Mouse (Mus musculus) CH12.LX (cell line): ENCODE results near the gene BC017158. TPM values are rescaled to one million over a fixed set of nuclear protein-coding genes. Genes with fewer than 3 reads are reported as not detected.

ENCODE experiments used
- DNase-seq: peaks from one replicate; pipeline ENCODE4 v3.0.0-alpha.2; 2013; ENCODE audit errors: extremely low read depth
- H3K27ac ChIP-seq: 2 replicates; pipeline ENCODE4 v1.5.1; 2012; ENCODE audit warnings: low read depth, mild to moderate bottlenecking, control low read depth, moderate library complexity; ENCODE audit not compliant: insufficient read depth
- H3K27me3 ChIP-seq: replicated peaks from 2 replicates; pipeline ENCODE3; 2012; ENCODE audit warnings: inconsistent platforms
- H3K36me3 ChIP-seq, 2 experiments: replicated peaks in 1 of 2; 2 replicates each; pipeline versions ENCODE3 to v1.6.1; 2012; ENCODE audit warnings: inconsistent platforms in 1 of 2, low read length in 1 of 2, mild to moderate bottlenecking in 1 of 2, mixed read lengths in 1 of 2, moderate library complexity in 1 of 2; ENCODE audit not compliant: control insufficient read depth in 1 of 2, insufficient read depth in 1 of 2
- H3K4me1 ChIP-seq, 2 experiments: 2 replicates each; pipeline ENCODE4 v1.6.1; 2012; ENCODE audit warnings: inconsistent platforms in 1 of 2, moderate library complexity in 1 of 2; ENCODE audit not compliant: insufficient read depth in 2 of 2, control insufficient read depth in 1 of 2
- H3K4me2 ChIP-seq: 2 replicates; pipeline ENCODE4 v1.6.1; 2012; ENCODE audit warnings: low read depth, mild to moderate bottlenecking, control low read depth; ENCODE audit not compliant: poor library complexity, insufficient read depth, severe bottlenecking
- H3K4me3 ChIP-seq, 3 experiments: fragments of 150-350 bp in 1 of 3; sonication (generic) in 1 of 3; replicated peaks in 1 of 3; 2 replicates each; pipeline versions ENCODE3 to v1.5.1; 2011 to 2012; ENCODE audit warnings: low read depth in 2 of 3, low read length in 2 of 3, mild to moderate bottlenecking in 2 of 3, moderate library complexity in 2 of 3, control low read depth in 1 of 3, improper control_type of control experiment in 1 of 3, inconsistent platforms in 1 of 3, mixed read lengths in 1 of 3; ENCODE audit not compliant: poor library complexity in 1 of 3
- H3K79me2 ChIP-seq: replicated peaks from 2 replicates; pipeline ENCODE4 v1.6.1; 2012; ENCODE audit warnings: mild to moderate bottlenecking, moderate library complexity; ENCODE audit not compliant: control insufficient read depth, poor library complexity, insufficient read depth, severe bottlenecking; ENCODE audit errors: extremely low read depth
- H3K9ac ChIP-seq: 2 replicates; pipeline ENCODE4 v1.6.1; 2012; ENCODE audit warnings: low read depth, mild to moderate bottlenecking, control low read depth, moderate library complexity; ENCODE audit not compliant: insufficient read depth
- H3K9me3 ChIP-seq: replicated peaks from 2 replicates; pipeline ENCODE3; 2012; ENCODE audit warnings: low read length, inconsistent platforms, mixed read lengths
- CTCF ChIP-seq, 2 experiments: IDR thresholded peaks in 1 of 2; conservative IDR thresholded peaks in 1 of 2; 2 replicates each; pipeline ENCODE4 v1.5.1; 2011 to 2012; ENCODE audit warnings: low read depth in 2 of 2, low read length in 2 of 2, improper control_type of control experiment in 1 of 2, inconsistent platforms in 1 of 2, mild to moderate bottlenecking in 1 of 2, moderate library complexity in 1 of 2
- E2F4 ChIP-seq: IDR thresholded peaks from 2 replicates; pipeline ENCODE4 v1.6.1; 2011; ENCODE audit warnings: low read depth, low read length, improper control_type of control experiment; ENCODE audit not compliant: insufficient replicate concordance
- ELF1 ChIP-seq: IDR thresholded peaks from 2 replicates; pipeline ENCODE4 v1.6.1; 2014; ENCODE audit warnings: low read depth, mild to moderate bottlenecking, inconsistent platforms, low read length, improper control_type of control experiment
- GABPA ChIP-seq: IDR thresholded peaks from 2 replicates; pipeline ENCODE4 v1.6.1; 2012; ENCODE audit warnings: low read depth, low read length, improper control_type of control experiment, inconsistent platforms; ENCODE audit not compliant: insufficient replicate concordance
- JUND ChIP-seq: conservative IDR thresholded peaks from 2 replicates; pipeline ENCODE4 v1.6.1; 2011; ENCODE audit warnings: low read depth, low read length, improper control_type of control experiment
- MAFK ChIP-seq: IDR thresholded peaks from 2 replicates; pipeline ENCODE4 v1.6.1; 2011; ENCODE audit warnings: low read length, improper control_type of control experiment; ENCODE audit not compliant: insufficient replicate concordance
- MAZ ChIP-seq: IDR thresholded peaks from 2 replicates; pipeline ENCODE4 v1.6.1; 2012; ENCODE audit warnings: low read depth, mild to moderate bottlenecking, inconsistent platforms, low read length, improper control_type of control experiment, moderate library complexity
- PAX5 ChIP-seq: IDR thresholded peaks from 2 replicates; pipeline ENCODE4 v1.6.1; 2012; ENCODE audit warnings: low read length, inconsistent platforms, mixed read lengths
- RAD21 ChIP-seq: IDR thresholded peaks from 2 replicates; pipeline ENCODE4 v1.6.1; 2011; ENCODE audit warnings: low read depth, mild to moderate bottlenecking, low read length, improper control_type of control experiment, moderate library complexity
- SIN3A ChIP-seq: IDR thresholded peaks from 2 replicates; pipeline ENCODE4 v1.6.1; 2012; ENCODE audit warnings: low read length, improper control_type of control experiment, inconsistent platforms
- SMC3 ChIP-seq: IDR thresholded peaks from 2 replicates; pipeline ENCODE4 v1.6.1; 2011; ENCODE audit warnings: low read depth, low read length, improper control_type of control experiment
- UBTF ChIP-seq: IDR thresholded peaks from 2 replicates; pipeline ENCODE4 v1.6.1; 2012; ENCODE audit warnings: low read depth, mild to moderate bottlenecking, inconsistent platforms, low read length, improper control_type of control experiment, moderate library complexity
- USF1 ChIP-seq: IDR thresholded peaks from 2 replicates; pipeline ENCODE4 v1.6.1; 2014; ENCODE audit warnings: low read depth, mild to moderate bottlenecking, inconsistent platforms, low read length, improper control_type of control experiment
- ZKSCAN1 ChIP-seq: IDR thresholded peaks from 2 replicates; pipeline ENCODE4 v1.6.1; 2012; ENCODE audit warnings: low read depth, inconsistent platforms, low read length, improper control_type of control experiment, borderline replicate concordance
- dilution Hi-C: fragments of 300-500 bp; cut with MboI; formaldehyde crosslinking; loops from 2 replicates; pipeline ENCODE4 v1.14.3; 2020; ENCODE audit warnings: low sequenced_read_pairs; ENCODE audit not compliant: extremely low pct_unique_long_range_greater_than_20kb, extremely low pct_ligation_motif_present
- in situ Hi-C: fragments of 300-500 bp; cut with MboI; formaldehyde crosslinking; loops from 3 replicates; pipeline ENCODE4 v1.14.3; 2019; ENCODE audit warnings: low sequenced_read_pairs, low pct_ligation_motif_present, low pct_unique_long_range_greater_than_20kb, mixed read lengths
- polyA plus RNA-seq: library from polyadenylated mRNA; unstranded; fragments of >175 nt; gene quantifications from 2 replicates; pipeline ENCODE4 v1.2.1, GENCODE M21; 2012; ENCODE audit warnings: low read depth; ENCODE audit not compliant: insufficient read length
- total RNA-seq, 2 experiments: library from RNA; depleted of rRNA; stranded (reverse); fragments of 300-350 nt in 1 of 2; fragments of >200 nt in 1 of 2; gene quantifications; 2 replicates each; pipeline ENCODE4 v1.2.3; 2012 to 2014

The BC017158 gene
- total and polyA plus RNA-seq, 3 experiments, result 4.9 to 14.5 (median 8.1) TPM

- TF ChIP-seq SMC3, result no peak
- no peak for TF ChIP-seq GABPA
- TF ChIP-seq USF1, result no peak
- TF ChIP-seq ELF1, result no peak
- no peak for TF ChIP-seq ZKSCAN1
- TF ChIP-seq CTCF (conservative IDR thresholded peaks at IDR 0.05 in 1 of 2, IDR thresholded peaks at IDR 0.05 in 1 of 2; ENCODE audit: low read depth in 2 of 2, low read length in 2 of 2), result no peak
- H3K4me2 ChIP-seq, result no peak overlapping the region
- dilution Hi-C loops, result no loop called here
- H3K27me3 ChIP-seq, result peaks cover 16% of the 10 kb centered on the region
- peaks cover 4 to 20% of the 10 kb centered on the region in 2 experiments; a peak in 3 of 4 replicates for H3K4me1 ChIP-seq
- H3K27ac ChIP-seq, result no peak overlapping the region
- no peak overlapping the region for H3K4me3 ChIP-seq
- in situ Hi-C loops, result no loop called here
- no peaks in the 10 kb centered on the region for H3K9me3 ChIP-seq
- no peaks in the 10 kb centered on the region for H3K79me2 ChIP-seq
- DNase-seq, result no peak
- peaks cover 0 to 25% of the 10 kb centered on the region in 2 experiments for H3K36me3 ChIP-seq
- no peak overlapping the region for H3K9ac ChIP-seq
These were observed 1.5 kb downstream of the BC017158 start for GRCm38 (mm10) chr7:128296514-128296913.

GRCm38 (mm10) chr7:128294785-128295184, 3.2 kb downstream of the BC017158 start:
- H3K4me1 ChIP-seq, result peaks cover 4 to 20% of the 10 kb centered on the region in 2 experiments; a peak in 3 of 4 replicates
- no peaks in the 10 kb centered on the region for H3K27me3 ChIP-seq
- no peaks in the 10 kb centered on the region for H3K79me2 ChIP-seq
- H3K36me3 ChIP-seq, result peaks cover 6 to 42% of the 10 kb centered on the region in 2 experiments
- H3K9me3 ChIP-seq, result no peaks in the 10 kb centered on the region
- no peak overlapping the region for H3K27ac ChIP-seq
- TF ChIP-seq UBTF (no peak), JUND (no peak), RAD21 (no peak), ELF1 (no peak), PAX5 (no peak), SIN3A (no peak)
- dilution Hi-C loops, result no loop called here
- no peak overlapping the region for H3K9ac ChIP-seq
- H3K4me3 ChIP-seq, result no peak overlapping the region
- DNase-seq, result no peak
- in situ Hi-C loops, result no loop called here
- H3K4me2 ChIP-seq, result no peak overlapping the region

- Histone ChIP-seq H3K9me3 (no peaks in the 10 kb centered on the region), H3K27ac (no peak overlapping the region), H3K79me2 (no peaks in the 10 kb centered on the region), H3K9ac (no peak overlapping the region), H3K4me3 (no peak overlapping the region), H3K27me3 (no peaks in the 10 kb centered on the region), H3K36me3 (peaks cover 18 to 78% of the 10 kb centered on the region in 2 experiments), H3K4me1 (no peaks in the 10 kb centered on the region), H3K4me2 (no peak overlapping the region)
- DNase-seq, result no peak
- in situ Hi-C loops, result no loop called here
- dilution Hi-C loops, result no loop called here
- TF ChIP-seq SMC3 (peak; percentile 23), CTCF (conservative IDR thresholded peaks at IDR 0.05 in 1 of 2, IDR thresholded peaks at IDR 0.05 in 1 of 2; ENCODE audit: low read depth in 2 of 2, low read length in 2 of 2) (peak in 1 of 2 experiments; percentile 49; a peak in 2 of 4 replicates), E2F4 (no peak), MAFK (no peak), MAZ (no peak), SIN3A (no peak)
These were observed 8.9 kb downstream of the BC017158 start for GRCm38 (mm10) chr7:128288923-128289544.
